Mouse (Mus musculus) C2C12 (cell line): Measurements from ENCODE around the gene Usp49. TPM values are rescaled to one million over a fixed set of nuclear protein-coding genes. Genes with fewer than 3 reads are reported as not detected.

Source experiments
- H3K27me3 ChIP-seq: one replicate; pipeline ENCODE4 v1.6.1; 2011; ENCODE audit not compliant: control insufficient read depth, insufficient read depth, insufficient read length
- H3K36me3 ChIP-seq: one replicate; pipeline ENCODE4 v1.6.1; 2011; ENCODE audit not compliant: control insufficient read depth, insufficient read depth
- H3K4me3 ChIP-seq: one replicate; pipeline ENCODE4 v1.5.1; 2011; ENCODE audit warnings: mild to moderate bottlenecking, control low read depth; ENCODE audit not compliant: poor library complexity, insufficient read depth, severe bottlenecking
- H3K79me2 ChIP-seq: one replicate; pipeline ENCODE4 v1.6.1; 2011; ENCODE audit not compliant: control insufficient read depth, insufficient read depth
- H3K79me3 ChIP-seq: one replicate; pipeline ENCODE4 v1.6.1; 2011; ENCODE audit warnings: low read depth, control low read depth
- H3ac ChIP-seq: one replicate; pipeline ENCODE3; 2011; ENCODE audit warnings: low read depth; ENCODE audit not compliant: control insufficient read depth, insufficient read length
- CEBPB ChIP-seq: IDR thresholded peaks from one replicate; pipeline ENCODE4 v1.6.1; 2011; ENCODE audit warnings: low read depth, mild to moderate bottlenecking, control low read depth, moderate library complexity
- CTCF ChIP-seq: IDR thresholded peaks from one replicate; pipeline ENCODE4 v1.5.1; 2011; ENCODE audit not compliant: control insufficient read depth, insufficient read depth, insufficient read length
- FOSL1 ChIP-seq: IDR thresholded peaks from one replicate; pipeline ENCODE4 v1.8.0; 2011; ENCODE audit warnings: mild to moderate bottlenecking, low read length; ENCODE audit not compliant: poor library complexity, insufficient read depth, severe bottlenecking
- MAX ChIP-seq: IDR thresholded peaks from one replicate; pipeline ENCODE4 v1.6.1; 2011; ENCODE audit warnings: mild to moderate bottlenecking, control low read depth
- MYOD1 ChIP-seq: IDR thresholded peaks from one replicate; pipeline ENCODE4 v1.6.1; 2011; ENCODE audit warnings: low read depth; ENCODE audit not compliant: control insufficient read depth, insufficient read length
- MYOG ChIP-seq: IDR thresholded peaks from one replicate; pipeline ENCODE4 v1.6.1; 2011; ENCODE audit not compliant: control insufficient read depth, insufficient read length; ENCODE audit errors: extremely low read depth
- USF1 ChIP-seq: IDR thresholded peaks from one replicate; pipeline ENCODE4 v1.6.1; 2011; ENCODE audit warnings: low read depth, mild to moderate bottlenecking, control low read depth, moderate library complexity
- polyA plus RNA-seq: library from polyadenylated mRNA; unstranded; fragments of >200 nt; fragmentation: generic; extraction: Trizol; gene quantifications from one replicate; pipeline ENCODE4 v1.2.1, GENCODE M21; 2012; ENCODE audit warnings: missing spikeins

The Usp49 gene
- polyA plus RNA-seq, 1 experiment = 3.2 TPM

- H3ac ChIP-seq = no peak overlapping the region
- H3K79me3 ChIP-seq = no peaks in the 10 kb centered on the region
- H3K4me3 ChIP-seq = no peak overlapping the region
- TF ChIP-seq FOSL1 (no peak), CTCF (no peak), MYOG (no peak), USF1 (no peak)
- no peaks in the 10 kb centered on the region for H3K36me3 ChIP-seq
- no peaks in the 10 kb centered on the region for H3K79me2 ChIP-seq
- no peaks in the 10 kb centered on the region for H3K27me3 ChIP-seq
These were observed 25.2 kb downstream of the Usp49 start for GRCm38 (mm10) chr17:47655697-47656096.

- H3K79me2 ChIP-seq = no peaks in the 10 kb centered on the region
- H3K4me3 ChIP-seq = no peak overlapping the region
- H3K27me3 ChIP-seq = no peaks in the 10 kb centered on the region
- no peaks in the 10 kb centered on the region for H3K36me3 ChIP-seq
- TF ChIP-seq USF1 (no peak), CEBPB (no peak), CTCF (no peak), MAX (no peak), MYOD1 (no peak), MYOG (no peak), FOSL1 (no peak)
- H3ac ChIP-seq = no peak overlapping the region
- H3K79me3 ChIP-seq = no peaks in the 10 kb centered on the region
These were observed 27.4 kb downstream of the Usp49 start for GRCm38 (mm10) chr17:47657901-47658300.

DNA sequence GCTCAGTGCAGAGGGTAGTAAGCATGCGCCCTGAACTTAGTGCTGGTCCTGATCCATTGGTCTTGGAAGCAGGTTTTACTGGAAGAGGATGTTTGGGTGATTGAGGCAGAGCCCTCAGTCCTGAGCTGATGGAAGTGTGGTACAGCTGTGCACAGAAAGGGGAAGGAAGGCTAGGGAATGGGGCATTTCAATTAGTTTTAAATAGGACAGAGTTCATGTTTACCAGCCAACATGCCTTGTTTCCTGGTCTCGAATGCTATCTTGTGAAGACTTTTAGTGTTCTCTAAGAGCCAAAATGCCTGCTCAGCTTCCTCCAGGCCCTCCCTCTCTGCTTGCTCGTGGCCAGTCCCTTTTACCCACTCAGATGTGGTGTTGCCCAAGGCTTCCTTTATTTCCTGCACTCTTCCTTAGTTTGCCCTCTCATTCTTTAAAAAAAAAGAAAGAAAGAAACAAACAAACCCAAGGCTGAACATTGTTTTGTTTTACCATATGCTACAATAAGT lies 28.3 kb downstream of the Usp49 start:
- no peak for TF ChIP-seq CTCF
- no peak for TF ChIP-seq CEBPB
- TF ChIP-seq MYOG = no peak
- TF ChIP-seq USF1 = no peak
- TF ChIP-seq MYOD1 = no peak
- no peak for TF ChIP-seq MAX
- TF ChIP-seq FOSL1 = no peak
- H3K4me3 ChIP-seq = no peak overlapping the region
- H3K79me3 ChIP-seq = no peaks in the 10 kb centered on the region
- H3ac ChIP-seq = no peak overlapping the region
- H3K27me3 ChIP-seq = no peaks in the 10 kb centered on the region
- no peaks in the 10 kb centered on the region for H3K79me2 ChIP-seq
- no peaks in the 10 kb centered on the region for H3K36me3 ChIP-seq

GRCm38 (mm10) chr17:47663009-47663713 lies 32.7 kb downstream of the Usp49 start:
- Histone ChIP-seq H3K4me3 (no peak overlapping the region), H3ac (no peak overlapping the region), H3K27me3 (no peaks in the 10 kb centered on the region), H3K79me2 (no peaks in the 10 kb centered on the region), H3K36me3 (no peaks in the 10 kb centered on the region), H3K79me3 (no peaks in the 10 kb centered on the region)
- TF ChIP-seq MAX = no peak
- no peak for TF ChIP-seq FOSL1
- no peak for TF ChIP-seq CEBPB
- no peak for TF ChIP-seq CTCF
- TF ChIP-seq MYOD1 = no peak
- TF ChIP-seq USF1 = no peak
- no peak for TF ChIP-seq MYOG

- H3K79me3 ChIP-seq = no peaks in the 10 kb centered on the region
- no peaks in the 10 kb centered on the region for H3K79me2 ChIP-seq
- no peaks in the 10 kb centered on the region for H3K36me3 ChIP-seq
- no peaks in the 10 kb centered on the region for H3K27me3 ChIP-seq
- TF ChIP-seq MYOD1 (no peak), CEBPB (no peak), FOSL1 (no peak), CTCF (no peak)
- H3K4me3 ChIP-seq = no peak overlapping the region
- H3ac ChIP-seq = no peak overlapping the region
These were observed 34.0 kb downstream of the Usp49 start for GRCm38 (mm10) chr17:47664474-47664873.

- H3K4me3 ChIP-seq = no peak overlapping the region
- no peaks in the 10 kb centered on the region for H3K79me3 ChIP-seq
- no peaks in the 10 kb centered on the region for H3K79me2 ChIP-seq
- no peak overlapping the region for H3ac ChIP-seq
- no peaks in the 10 kb centered on the region for H3K27me3 ChIP-seq
- TF ChIP-seq MAX (no peak), CTCF (no peak), USF1 (no peak), FOSL1 (no peak), MYOG (no peak), MYOD1 (no peak), CEBPB (no peak)
- no peaks in the 10 kb centered on the region for H3K36me3 ChIP-seq
These were observed 38.7 kb downstream of the Usp49 start for GRCm38 (mm10) chr17:47669166-47669565.
